Mouse (Mus musculus): ENCODE measurements around the gene Hes6.

DNA sequence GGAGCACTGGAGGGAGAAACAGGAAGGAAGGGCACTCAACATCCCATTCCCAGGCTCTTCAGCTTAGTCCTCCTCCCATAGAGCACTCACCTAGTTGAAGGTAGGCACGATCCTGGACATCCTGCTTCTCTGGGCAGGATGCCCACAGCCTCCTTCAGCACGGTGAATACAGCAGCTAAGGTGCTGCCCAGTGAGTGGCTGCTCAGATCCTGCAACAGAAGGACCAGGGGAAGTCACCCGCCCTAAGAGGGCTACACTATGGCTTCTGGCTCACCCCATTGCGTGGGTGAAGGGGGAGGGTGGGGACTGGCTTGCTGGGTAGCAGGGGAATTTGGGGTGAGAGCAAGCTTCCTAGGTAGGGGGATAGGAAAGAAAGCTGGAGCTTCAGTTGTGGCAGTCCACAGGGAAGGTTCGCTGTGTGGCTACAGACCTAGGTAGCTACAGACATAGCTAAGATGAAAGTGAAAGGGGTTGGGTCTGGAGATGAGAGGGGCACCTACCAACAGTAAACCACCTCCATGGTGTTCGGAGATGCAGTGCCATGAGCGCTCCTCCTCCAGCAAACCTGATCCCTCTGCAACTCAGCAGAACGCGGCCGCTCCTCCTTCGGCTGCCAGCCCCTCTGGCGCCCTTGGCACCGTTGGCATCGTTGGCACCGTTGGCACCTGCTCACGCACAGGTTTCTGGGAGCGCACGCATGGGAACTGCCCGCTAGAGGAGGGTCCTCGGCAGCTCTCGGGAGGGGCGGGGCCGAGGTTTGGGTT is 8.2 kb downstream of the Hes6 start:
- TF ChIP-seq POLR2A (IDR thresholded peaks at IDR 0.05; ENCODE audit: control insufficient read depth, extremely low read depth, insufficient read depth, low read length, poor library complexity) (no peak), CTCF (IDR thresholded peaks at IDR 0.05; ENCODE audit: borderline replicate concordance, control insufficient read depth, extremely low read depth, insufficient read depth, low read length, poor library complexity) (no peak)
